Mouse (Mus musculus) midbrain, embryonic 14.5 days (tissue): ENCODE results near the gene Ift22. TPM values are rescaled to one million over a fixed set of nuclear protein-coding genes. Genes with fewer than 3 reads are reported as not detected.

ENCODE experiments used
- ATAC-seq: fragments of 200-750 bp; cut with Nextera tagmentation; 2 replicates; pipeline ENCODE4 v1.8.0; 2017; ENCODE audit warnings: moderate number of reproducible peaks, moderate library complexity; ENCODE audit not compliant: low FRiP score, low TSS enrichment
- DNase-seq: peaks from one replicate; pipeline ENCODE4 v3.0.0-alpha.2; 2015
- H3K27ac ChIP-seq: fragments of 300-500 bp; sonication (generic); replicated peaks from 2 replicates; pipeline ENCODE4 v1.5.1; 2014; ENCODE audit warnings: mild to moderate bottlenecking, low read depth, low read length, moderate library complexity
- H3K27me3 ChIP-seq: fragments of 300-500 bp; sonication (generic); 2 replicates; pipeline ENCODE4 v1.6.1; 2014; ENCODE audit warnings: low read length, control low read depth, mixed read lengths; ENCODE audit not compliant: control insufficient read depth, insufficient read depth
- H3K36me3 ChIP-seq: fragments of 300-500 bp; sonication (generic); 2 replicates; pipeline ENCODE4 v1.6.1; 2014; ENCODE audit warnings: low read length, control low read depth; ENCODE audit not compliant: control insufficient read depth, insufficient read depth
- H3K4me1 ChIP-seq: fragments of 300-500 bp; sonication (generic); 2 replicates; pipeline ENCODE4 v1.6.1; 2014; ENCODE audit warnings: mild to moderate bottlenecking, antibody characterized with exemption, low read length, control low read depth; ENCODE audit not compliant: control insufficient read depth, insufficient read depth
- H3K4me2 ChIP-seq: fragments of 300-500 bp; sonication (generic); 2 replicates; pipeline ENCODE4 v1.6.1; 2014; ENCODE audit warnings: mild to moderate bottlenecking, low read length, moderate library complexity
- H3K4me3 ChIP-seq: fragments of 300-500 bp; sonication (generic); replicated peaks from 2 replicates; pipeline ENCODE4 v1.5.1; 2014; ENCODE audit warnings: low read depth, low read length
- H3K9ac ChIP-seq: fragments of 300-500 bp; sonication (generic); replicated peaks from 2 replicates; pipeline ENCODE4 v1.6.1; 2014; ENCODE audit warnings: mild to moderate bottlenecking, low read length, moderate library complexity
- H3K9me3 ChIP-seq: fragments of 300-500 bp; sonication (generic); 2 replicates; pipeline ENCODE4 v1.6.1; 2016; ENCODE audit warnings: low read length, control low read depth, mixed read lengths; ENCODE audit not compliant: control insufficient read depth
- WGBS: fragments of 180-500 bp; shearing (Covaris S2); extraction: QIAGEN DNeasy Blood & Tissue Kit; methylation state at CpG from one replicate; pipeline ENCODE4 v1.1.7; 2014; 5-methylcytosine and 5-hydroxymethylcytosine counted together
- polyA plus RNA-seq: library from polyadenylated mRNA; unstranded; fragments of >200 nt; fragmentation: Nextera tagmentation; extraction: Ambion mirVana; gene quantifications from 2 replicates; pipeline ENCODE4 v1.2.1, GENCODE M21; 2014

Ift22 gene
- polyA plus RNA-seq, 1 experiment from 2014 or later = 133 TPM

GRCm38 (mm10) chr5:136922830-136923229, 14.9 kb downstream of the Ift22 start:
- ATAC-seq (no peak), DNase-seq (no peak)
- Histone ChIP-seq H3K27me3 (no peaks in the 10 kb centered on the region), H3K4me3 (no peak overlapping the region), H3K9me3 (no peaks in the 10 kb centered on the region), H3K4me2 (no peak overlapping the region), H3K27ac (no peak overlapping the region), H3K4me1 (peaks cover 5% of the 10 kb centered on the region; the same call in 1 of the 2 replicates), H3K9ac (no peak overlapping the region), H3K36me3 (no peaks in the 10 kb centered on the region)
- 92% methylated on average over 9 of the region's 9 CpGs for WGBS

GRCm38 (mm10) chr5:136923751-136924478, 16.0 kb downstream of the Ift22 start:
- no peaks in the 10 kb centered on the region for H3K9me3 ChIP-seq
- H3K9ac ChIP-seq = no peak overlapping the region

GRCm38 (mm10) chr5:136929073-136929472, 21.1 kb downstream of the Ift22 start:
- H3K4me1 ChIP-seq = no peaks in the 10 kb centered on the region
- DNase-seq = peak; percentile 94
- no peaks in the 10 kb centered on the region for H3K9me3 ChIP-seq
- no peak overlapping the region for H3K4me3 ChIP-seq
- 23% methylated on average over 4 of the region's 4 CpGs for WGBS
- H3K27me3 ChIP-seq = no peaks in the 10 kb centered on the region
- no peaks in the 10 kb centered on the region for H3K36me3 ChIP-seq
- H3K9ac ChIP-seq = no peak overlapping the region
- peak; percentile 73; the same call in 1 of the 2 replicates for ATAC-seq
- no peak overlapping the region for H3K4me2 ChIP-seq
- no peak overlapping the region for H3K27ac ChIP-seq

More at GRCm38 (mm10) chr5:136923751-136924478, 16.0 kb downstream of the Ift22 start:
- Histone ChIP-seq H3K4me3 (no peak overlapping the region), H3K4me2 (no peak overlapping the region), H3K27me3 (no peaks in the 10 kb centered on the region), H3K4me1 (peaks cover 5% of the 10 kb centered on the region; the same call in 1 of the 2 replicates), H3K27ac (no peak overlapping the region), H3K36me3 (no peaks in the 10 kb centered on the region)
- no peak for DNase-seq
- 83% methylated on average over 7 of the region's 7 CpGs for WGBS
- ATAC-seq = no peak

- ATAC-seq = no peak
- Histone ChIP-seq H3K9me3 (no peaks in the 10 kb centered on the region), H3K36me3 (no peaks in the 10 kb centered on the region), H3K27ac (no peak overlapping the region), H3K9ac (no peak overlapping the region), H3K4me2 (no peak overlapping the region), H3K4me1 (no peaks in the 10 kb centered on the region), H3K27me3 (no peaks in the 10 kb centered on the region), H3K4me3 (no peak overlapping the region)
- no peak for DNase-seq
- 79% methylated on average over 14 of the region's 14 CpGs for WGBS
Measured at GRCm38 (mm10) chr5:136931896-136932295, 23.9 kb downstream of the Ift22 start.

- Histone ChIP-seq H3K9ac (no peak overlapping the region), H3K4me2 (no peak overlapping the region), H3K27ac (no peak overlapping the region), H3K27me3 (no peaks in the 10 kb centered on the region), H3K36me3 (no peaks in the 10 kb centered on the region), H3K9me3 (no peaks in the 10 kb centered on the region), H3K4me1 (no peaks in the 10 kb centered on the region), H3K4me3 (no peak overlapping the region)
- 86% methylated on average over 5 of the region's 5 CpGs for WGBS
- DNase-seq = no peak
- no peak for ATAC-seq
Measured at GRCm38 (mm10) chr5:136932956-136933355, 25.0 kb downstream of the Ift22 start.

GRCm38 (mm10) chr5:136933930-136934329, 26.0 kb downstream of the Ift22 start:
- Histone ChIP-seq H3K4me1 (no peaks in the 10 kb centered on the region), H3K27me3 (no peaks in the 10 kb centered on the region), H3K27ac (no peak overlapping the region), H3K36me3 (no peaks in the 10 kb centered on the region), H3K9me3 (no peaks in the 10 kb centered on the region), H3K9ac (no peak overlapping the region), H3K4me3 (no peak overlapping the region), H3K4me2 (no peak overlapping the region)
- 90% methylated on average over 6 of the region's 6 CpGs for WGBS
- no peak for ATAC-seq
- DNase-seq = no peak

GRCm38 (mm10) chr5:136935905-136936695, 28.1 kb downstream of the Ift22 start:
- ATAC-seq = no peak
- 69% methylated on average over 7 of the region's 7 CpGs for WGBS
- Histone ChIP-seq H3K27me3 (no peaks in the 10 kb centered on the region), H3K36me3 (no peaks in the 10 kb centered on the region), H3K4me1 (no peaks in the 10 kb centered on the region), H3K9me3 (no peaks in the 10 kb centered on the region), H3K9ac (no peak overlapping the region), H3K4me3 (no peak overlapping the region), H3K4me2 (no peak overlapping the region), H3K27ac (no peak overlapping the region)
- DNase-seq = no peak

- DNase-seq (no peak), ATAC-seq (no peak)
- no peaks in the 10 kb centered on the region for H3K27me3 ChIP-seq
- H3K4me1 ChIP-seq = no peaks in the 10 kb centered on the region
- no peaks in the 10 kb centered on the region for H3K36me3 ChIP-seq
- no peak overlapping the region for H3K9ac ChIP-seq
- no peak overlapping the region for H3K27ac ChIP-seq
- H3K4me2 ChIP-seq = no peak overlapping the region
- WGBS = 84% methylated on average over 6 of the region's 6 CpGs
- H3K9me3 ChIP-seq = no peaks in the 10 kb centered on the region
- H3K4me3 ChIP-seq = no peak overlapping the region
Measured at GRCm38 (mm10) chr5:136936750-136937149, 28.8 kb downstream of the Ift22 start.
